Mouse (Mus musculus) embryonic facial prominence, embryonic 13.5 days (tissue): ENCODE results near the gene Kank1. TPM values are rescaled to one million over a fixed set of nuclear protein-coding genes. Genes with fewer than 3 reads are reported as not detected.

Source experiments
- ATAC-seq: fragments of 200-750 bp; cut with Nextera tagmentation; 2 replicates; pipeline ENCODE4 v1.8.0; 2017; ENCODE audit warnings: low read depth; ENCODE audit not compliant: insufficient number of reproducible peaks, insufficient read depth, low FRiP score, low TSS enrichment
- H3K27ac ChIP-seq: fragments of 300-500 bp; sonication (generic); 2 replicates; pipeline ENCODE4 v1.5.1; 2015; ENCODE audit warnings: moderate library complexity, mild to moderate bottlenecking, inconsistent platforms
- H3K27me3 ChIP-seq: fragments of 300-500 bp; sonication (generic); 2 replicates; pipeline ENCODE4 v1.6.1; 2015; ENCODE audit warnings: mild to moderate bottlenecking, inconsistent platforms
- H3K36me3 ChIP-seq: fragments of 300-500 bp; sonication (generic); 2 replicates; pipeline ENCODE4 v1.6.1; 2015; ENCODE audit warnings: mild to moderate bottlenecking, inconsistent platforms
- H3K4me1 ChIP-seq: fragments of 300-500 bp; sonication (generic); 2 replicates; pipeline ENCODE4 v1.6.1; 2015; ENCODE audit warnings: inconsistent platforms
- H3K4me2 ChIP-seq: fragments of 300-500 bp; sonication (generic); 2 replicates; pipeline ENCODE4 v1.6.1; 2015; ENCODE audit warnings: moderate library complexity, mild to moderate bottlenecking, inconsistent platforms
- H3K4me3 ChIP-seq: fragments of 300-500 bp; sonication (generic); 2 replicates; pipeline ENCODE4 v1.5.1; 2015; ENCODE audit warnings: mild to moderate bottlenecking, inconsistent platforms
- H3K9ac ChIP-seq: fragments of 300-500 bp; sonication (generic); 2 replicates; pipeline ENCODE4 v1.6.1; 2015; ENCODE audit warnings: mild to moderate bottlenecking, inconsistent platforms
- H3K9me3 ChIP-seq: fragments of 300-500 bp; sonication (generic); 2 replicates; pipeline ENCODE4 v1.6.1; 2016; ENCODE audit warnings: inconsistent platforms
- WGBS: fragments of 180-500 bp; shearing (Covaris S2); methylation state at CpG from one replicate; pipeline ENCODE4 v1.1.7; 2015; ENCODE audit warnings: mixed read lengths; 5-methylcytosine and 5-hydroxymethylcytosine counted together
- polyA plus RNA-seq: library from polyadenylated mRNA; unstranded; fragments of >200 nt; fragmentation: Nextera tagmentation; extraction: Ambion mirVana; gene quantifications from 2 replicates; pipeline ENCODE4 v1.2.1, GENCODE M21; 2015

The Kank1 gene
- polyA plus RNA-seq, 1 experiment from 2014 or later, result 22.0 TPM

GRCm38 (mm10) chr19:25253628-25254027 is 16.9 kb downstream of the Kank1 start:
- Histone ChIP-seq H3K36me3 (no peaks in the 10 kb centered on the region), H3K27ac (no peak overlapping the region), H3K9me3 (no peaks in the 10 kb centered on the region), H3K4me1 (0 out of 2 replicates have a peak, but pooled peaks cover 3% of the 10 kb centered on the region), H3K27me3 (no peaks in the 10 kb centered on the region), H3K4me2 (no peak overlapping the region), H3K9ac (no peak overlapping the region), H3K4me3 (no peak overlapping the region)
- no peak for ATAC-seq
- WGBS, result 91% methylated on average over 3 of the region's 3 CpGs

DNA sequence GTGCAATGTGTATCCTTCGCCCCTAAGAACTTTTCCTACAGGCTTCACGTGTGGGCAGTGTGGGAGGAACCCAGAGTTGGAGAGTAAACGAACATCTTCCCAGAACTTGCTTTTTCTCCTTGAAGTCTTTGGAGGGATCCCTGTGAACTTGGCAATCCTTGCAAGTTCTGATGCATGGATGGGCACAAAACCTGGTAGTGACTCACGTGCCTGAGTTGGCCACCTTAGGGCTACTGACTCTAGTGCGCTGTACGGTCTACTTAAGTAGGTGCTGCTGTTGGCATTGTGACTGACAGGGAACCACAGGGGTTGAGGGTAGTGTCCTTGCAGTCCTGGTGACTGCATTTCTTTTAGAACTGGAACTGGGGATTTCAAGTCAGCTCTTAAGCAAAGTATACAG is 21.5 kb downstream of the Kank1 start:
- no peaks in the 10 kb centered on the region for H3K9me3 ChIP-seq
- H3K4me2 ChIP-seq, result no peak overlapping the region
- H3K9ac ChIP-seq, result no peak overlapping the region
- no peaks in the 10 kb centered on the region for H3K27me3 ChIP-seq
- no peak overlapping the region for H3K4me3 ChIP-seq
- no peaks in the 10 kb centered on the region for H3K4me1 ChIP-seq
- no peaks in the 10 kb centered on the region for H3K36me3 ChIP-seq
- no peak overlapping the region for H3K27ac ChIP-seq
- ATAC-seq, result no peak
- WGBS, result 83% methylated on average over 6 of the region's 6 CpGs

DNA sequence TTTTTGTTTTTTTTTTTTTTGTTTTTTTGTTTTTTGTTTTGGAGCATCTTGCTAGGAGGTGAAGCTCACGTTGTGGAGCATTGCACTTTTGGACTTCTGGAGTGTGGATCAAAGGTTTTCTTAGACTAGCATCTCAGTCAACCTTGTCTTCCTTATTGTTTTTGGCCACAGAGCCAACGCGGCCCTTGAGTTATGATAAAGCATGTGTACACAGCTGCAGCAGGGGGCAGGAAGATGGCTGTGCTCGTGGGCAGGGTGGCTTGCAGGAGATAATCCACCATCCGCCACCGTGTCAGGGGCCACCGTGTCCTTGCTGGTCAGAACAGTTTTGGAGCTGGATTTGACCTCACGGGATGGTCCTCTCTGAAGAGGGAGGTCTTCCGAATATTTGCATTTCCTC is 29.4 kb downstream of the Kank1 start:
- Histone ChIP-seq H3K4me2 (no peak overlapping the region), H3K36me3 (no peaks in the 10 kb centered on the region), H3K9ac (no peak overlapping the region), H3K27me3 (no peaks in the 10 kb centered on the region), H3K9me3 (no peaks in the 10 kb centered on the region), H3K27ac (no peak overlapping the region), H3K4me1 (peaks cover 20% of the 10 kb centered on the region), H3K4me3 (no peak overlapping the region)
- WGBS, result 71% methylated on average over 9 of the region's 9 CpGs
- ATAC-seq, result no peak

GRCm38 (mm10) chr19:25267247-25267646 is 30.5 kb downstream of the Kank1 start:
- WGBS, result 41% methylated on average over 6 of the region's 6 CpGs
- Histone ChIP-seq H3K4me2 (no peak overlapping the region), H3K27me3 (no peaks in the 10 kb centered on the region), H3K9me3 (no peaks in the 10 kb centered on the region), H3K4me1 (peaks cover 21% of the 10 kb centered on the region), H3K4me3 (no peak overlapping the region), H3K36me3 (no peaks in the 10 kb centered on the region), H3K9ac (no peak overlapping the region), H3K27ac (peak overlapping the region; percentile 39; the same call in 1 of the 2 replicates)
- ATAC-seq, result no peak

DNA sequence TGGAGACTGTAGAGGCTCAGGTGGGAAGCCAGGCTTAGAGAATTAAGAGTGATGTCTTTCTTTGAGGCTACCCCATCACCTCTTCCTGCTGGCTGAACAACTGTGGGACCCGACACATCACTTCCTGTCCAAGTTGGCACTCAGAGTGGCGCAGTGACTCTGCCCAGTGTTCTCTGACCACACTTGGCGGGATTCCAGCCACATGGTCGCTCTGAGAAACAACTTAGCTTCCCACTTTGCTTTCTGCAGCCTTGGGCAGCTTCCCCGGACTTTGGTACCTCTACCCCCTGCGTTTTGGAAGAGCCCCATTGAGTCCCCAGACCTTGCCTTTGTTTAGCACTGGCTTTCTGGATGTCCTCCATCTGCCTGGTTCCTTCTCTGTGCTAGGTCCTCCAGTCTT is 31.8 kb downstream of the Kank1 start:
- H3K9me3 ChIP-seq, result no peaks in the 10 kb centered on the region
- H3K27ac ChIP-seq, result no peak overlapping the region
- H3K36me3 ChIP-seq, result no peaks in the 10 kb centered on the region
- no peak overlapping the region for H3K4me3 ChIP-seq
- no peaks in the 10 kb centered on the region for H3K27me3 ChIP-seq
- no peak for ATAC-seq
- WGBS, result 86% methylated on average over 6 of the region's 6 CpGs
- no peak overlapping the region for H3K4me2 ChIP-seq
- H3K9ac ChIP-seq, result no peak overlapping the region
- peaks cover 21% of the 10 kb centered on the region for H3K4me1 ChIP-seq

GRCm38 (mm10) chr19:25271591-25271990 is 34.8 kb downstream of the Kank1 start:
- H3K9ac ChIP-seq, result no peak overlapping the region
- peaks cover 21% of the 10 kb centered on the region for H3K4me1 ChIP-seq
- H3K4me2 ChIP-seq, result no peak overlapping the region
- no peaks in the 10 kb centered on the region for H3K36me3 ChIP-seq
- 37% methylated on average over 9 of the region's 9 CpGs for WGBS
- no peaks in the 10 kb centered on the region for H3K9me3 ChIP-seq
- no peaks in the 10 kb centered on the region for H3K27me3 ChIP-seq
- no peak overlapping the region for H3K27ac ChIP-seq
- H3K4me3 ChIP-seq, result no peak overlapping the region
- no peak for ATAC-seq

DNA sequence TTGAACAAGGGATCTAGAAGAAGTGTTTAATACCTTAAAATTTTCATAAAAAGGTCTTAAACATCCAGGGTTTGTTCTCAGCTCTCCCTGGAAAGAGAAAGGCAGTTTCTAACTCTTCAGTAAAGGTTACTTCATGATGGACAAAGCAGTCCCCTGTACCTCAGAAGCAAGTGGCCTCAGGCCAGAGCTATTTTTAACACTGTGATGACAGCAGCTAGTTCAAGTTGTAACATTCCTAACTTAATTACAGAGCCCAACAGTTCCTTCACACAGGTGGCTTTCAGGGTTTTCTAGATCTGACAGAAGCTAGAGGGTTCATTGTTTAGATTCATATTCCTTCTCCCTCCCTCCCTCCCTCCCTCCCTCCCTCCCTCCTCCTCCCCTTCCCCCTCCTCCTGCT is 36.4 kb downstream of the Kank1 start:
- H3K36me3 ChIP-seq, result no peaks in the 10 kb centered on the region
- H3K9ac ChIP-seq, result no peak overlapping the region
- H3K27me3 ChIP-seq, result no peaks in the 10 kb centered on the region
- H3K4me1 ChIP-seq, result peaks cover 20% of the 10 kb centered on the region
- no peak overlapping the region for H3K4me2 ChIP-seq
- no peak overlapping the region for H3K27ac ChIP-seq
- ATAC-seq, result no peak
- no peaks in the 10 kb centered on the region for H3K9me3 ChIP-seq
- H3K4me3 ChIP-seq, result no peak overlapping the region

GRCm38 (mm10) chr19:25276600-25277395 is 40.0 kb downstream of the Kank1 start:
- Histone ChIP-seq H3K27me3 (no peaks in the 10 kb centered on the region), H3K4me1 (peaks cover 13% of the 10 kb centered on the region), H3K9me3 (no peaks in the 10 kb centered on the region), H3K4me3 (no peak overlapping the region), H3K27ac (no peak overlapping the region), H3K36me3 (no peaks in the 10 kb centered on the region), H3K9ac (no peak overlapping the region), H3K4me2 (no peak overlapping the region)
- ATAC-seq, result no peak
- 80% methylated on average over 15 of the region's 15 CpGs for WGBS

DNA sequence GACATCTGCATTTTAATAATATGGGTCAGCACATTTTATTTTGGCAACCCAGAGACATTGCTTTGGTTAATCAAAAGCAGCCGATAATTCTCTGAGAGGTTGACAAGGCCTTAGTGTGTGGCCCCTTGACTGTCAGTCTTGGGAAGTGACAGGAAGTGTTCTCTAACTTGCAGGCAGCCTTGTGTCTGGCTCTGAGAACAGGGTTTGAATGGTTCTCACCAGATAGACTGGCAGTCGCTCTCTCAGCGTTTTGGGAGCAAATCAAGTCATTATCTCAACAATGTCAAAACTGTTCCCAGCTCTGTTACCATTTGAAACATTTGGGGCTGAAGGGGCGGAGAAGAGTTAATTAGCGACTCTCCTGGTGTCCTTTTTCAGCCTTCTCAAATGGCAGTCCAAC is 41.0 kb downstream of the Kank1 start:
- Histone ChIP-seq H3K9ac (no peak overlapping the region), H3K9me3 (no peaks in the 10 kb centered on the region), H3K27ac (no peak overlapping the region), H3K4me2 (no peak overlapping the region), H3K4me1 (peaks cover 13% of the 10 kb centered on the region), H3K27me3 (no peaks in the 10 kb centered on the region), H3K36me3 (no peaks in the 10 kb centered on the region), H3K4me3 (no peak overlapping the region)
- no peak for ATAC-seq
- 9% methylated on average over 5 of the region's 5 CpGs for WGBS

DNA sequence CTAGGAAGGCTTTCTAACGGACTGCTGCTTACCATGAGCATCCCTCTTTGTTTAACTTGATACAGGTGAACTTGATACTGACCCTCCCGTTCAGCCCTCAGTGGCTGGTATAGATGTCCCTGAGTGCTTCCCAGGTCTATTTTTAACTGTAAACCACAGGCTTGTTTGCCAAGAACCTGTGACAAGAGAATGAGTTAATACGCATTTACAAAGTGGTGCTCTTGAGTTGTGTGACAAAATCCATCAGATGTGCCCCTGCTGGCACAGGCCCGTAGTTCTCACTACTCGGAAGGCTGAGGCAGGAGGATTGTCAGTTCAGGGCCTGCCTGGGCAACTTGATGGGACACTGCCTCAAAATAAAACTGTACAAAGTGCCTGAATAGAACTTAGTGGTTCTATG is 42.8 kb downstream of the Kank1 start:
- Histone ChIP-seq H3K4me3 (no peak overlapping the region), H3K27ac (no peak overlapping the region), H3K4me2 (no peak overlapping the region), H3K9me3 (no peaks in the 10 kb centered on the region), H3K4me1 (peaks cover 13% of the 10 kb centered on the region), H3K36me3 (no peaks in the 10 kb centered on the region), H3K27me3 (no peaks in the 10 kb centered on the region), H3K9ac (no peak overlapping the region)
- 77% methylated on average over 5 of the region's 5 CpGs for WGBS
- ATAC-seq, result no peak

DNA sequence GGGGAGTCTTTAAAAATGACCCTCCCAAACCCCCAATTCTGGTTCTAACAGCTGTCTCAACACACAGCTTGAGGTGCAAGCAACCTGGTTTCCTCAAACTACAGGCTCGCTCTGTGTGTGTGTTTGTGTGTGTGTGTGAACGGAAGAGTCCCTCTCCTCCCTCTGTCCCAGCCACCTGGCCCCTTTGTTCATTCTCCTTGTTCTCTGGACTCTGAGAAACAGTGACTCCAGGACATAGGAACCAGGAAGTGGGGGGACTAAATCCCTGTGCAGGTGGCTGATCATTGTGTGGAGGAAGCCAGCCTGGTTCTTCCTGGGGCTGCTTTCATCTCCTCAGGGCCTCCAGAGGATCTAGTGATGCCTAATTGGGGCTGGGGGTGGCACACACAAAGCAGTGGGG is 46.9 kb downstream of the Kank1 start:
- no peak for ATAC-seq
- Histone ChIP-seq H3K4me3 (no peak overlapping the region), H3K27ac (no peak overlapping the region), H3K9me3 (no peaks in the 10 kb centered on the region), H3K36me3 (no peaks in the 10 kb centered on the region), H3K4me2 (no peak overlapping the region), H3K27me3 (no peaks in the 10 kb centered on the region), H3K9ac (no peak overlapping the region), H3K4me1 (peaks cover 6% of the 10 kb centered on the region)
- WGBS, result 74% methylated on average over 2 of the region's 2 CpGs

- 49% methylated on average over 5 of the region's 5 CpGs for WGBS
- ATAC-seq, result no peak
- Histone ChIP-seq H3K9ac (no peak overlapping the region), H3K9me3 (no peaks in the 10 kb centered on the region), H3K36me3 (no peaks in the 10 kb centered on the region), H3K27ac (no peak overlapping the region), H3K27me3 (no peaks in the 10 kb centered on the region), H3K4me3 (no peak overlapping the region), H3K4me2 (no peak overlapping the region), H3K4me1 (peaks cover 6% of the 10 kb centered on the region)
These were observed 49.2 kb downstream of the Kank1 start for GRCm38 (mm10) chr19:25285756-25286538.
